Mouse (Mus musculus) neural tube, embryonic 14.5 days (tissue): ENCODE data around the gene Odf3l1. TPM values are rescaled to one million over a fixed set of nuclear protein-coding genes. Genes with fewer than 3 reads are reported as not detected.
"Not testable (repeated sequence)": the region's sequence is repeated elsewhere in the genome, so short reads cannot be mapped to it uniquely, and the experiment has no call there.

Experiments
- ATAC-seq: fragments of 200-750 bp; cut with Nextera tagmentation; 2 replicates; pipeline ENCODE4 v1.8.0; 2017; ENCODE audit warnings: low read depth, mild to moderate bottlenecking, moderate TSS enrichment, moderate library complexity
- H3K27ac ChIP-seq: fragments of 300-500 bp; sonication (generic); 2 replicates; pipeline ENCODE4 v1.5.1; 2014; ENCODE audit warnings: low read depth, mild to moderate bottlenecking, control low read depth, low read length, moderate library complexity, mixed read lengths
- H3K27me3 ChIP-seq: fragments of 300-500 bp; sonication (generic); 2 replicates; pipeline ENCODE4 v1.6.1; 2014; ENCODE audit warnings: low read length; ENCODE audit not compliant: control insufficient read depth, insufficient read depth
- H3K36me3 ChIP-seq: fragments of 300-500 bp; sonication (generic); 2 replicates; pipeline ENCODE4 v1.6.1; 2014; ENCODE audit warnings: low read length, mixed read lengths; ENCODE audit not compliant: control insufficient read depth, insufficient read depth
- H3K4me1 ChIP-seq: fragments of 300-500 bp; sonication (generic); 2 replicates; pipeline ENCODE4 v1.6.1; 2014; ENCODE audit warnings: low read length; ENCODE audit not compliant: control insufficient read depth, insufficient read depth
- H3K4me2 ChIP-seq: fragments of 300-500 bp; sonication (generic); 2 replicates; pipeline ENCODE4 v1.6.1; 2014; ENCODE audit warnings: mild to moderate bottlenecking, low read depth, low read length, control low read depth
- H3K4me3 ChIP-seq: fragments of 300-500 bp; sonication (generic); 2 replicates; pipeline ENCODE4 v1.5.1; 2014; ENCODE audit warnings: low read depth, low read length, control low read depth, mixed read lengths
- H3K9ac ChIP-seq: fragments of 300-500 bp; sonication (generic); replicated peaks from 2 replicates; pipeline ENCODE4 v1.6.1; 2014; ENCODE audit warnings: low read depth, mild to moderate bottlenecking, control low read depth, low read length, mixed read lengths
- H3K9me3 ChIP-seq: fragments of 300-500 bp; sonication (generic); 2 replicates; pipeline ENCODE4 v1.6.1; 2016; ENCODE audit warnings: low read length; ENCODE audit not compliant: control insufficient read depth
- whole genome bisulfite sequencing: fragments of 180-500 bp; shearing (Covaris S2); extraction: QIAGEN DNeasy Blood & Tissue Kit; methylation state at CpG from one replicate; pipeline ENCODE4 v1.1.7; 2014; 5-methylcytosine and 5-hydroxymethylcytosine counted together
- polyA plus RNA-seq: library from polyadenylated mRNA; unstranded; fragments of >200 nt; fragmentation: Nextera tagmentation; extraction: Ambion mirVana; gene quantifications from 2 replicates; pipeline ENCODE4 v1.2.1, GENCODE M21; 2014

Odf3l1 gene
- polyA plus RNA-seq, result 0.32 TPM in 1 of 2 replicates, not detected in the other

DNA sequence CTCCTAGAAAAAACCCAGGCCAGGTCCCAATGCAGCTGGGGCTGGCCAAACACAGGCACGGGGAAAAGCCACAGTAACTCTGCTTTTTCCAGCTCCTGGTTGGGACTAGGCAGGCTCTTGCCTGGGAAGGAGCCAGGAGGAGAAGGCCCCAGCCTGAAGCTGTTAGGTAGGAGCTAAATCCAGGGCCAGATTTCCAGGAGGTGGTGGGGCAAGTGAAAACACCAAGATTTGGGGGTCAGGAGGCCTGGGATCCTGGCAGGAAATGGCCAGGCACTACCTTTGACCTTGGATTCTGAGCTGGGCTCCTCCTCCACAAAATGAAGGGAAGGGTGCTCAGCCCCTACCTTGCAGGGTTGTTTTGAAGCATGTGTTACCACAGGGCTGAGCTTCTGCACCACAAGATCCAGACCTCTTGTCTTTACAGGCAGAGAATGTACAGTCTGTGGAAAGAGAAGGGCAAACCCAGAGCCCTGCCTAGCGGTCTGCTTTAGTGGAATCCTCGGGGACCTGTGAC lies at the start of gene Odf3l1:
Gene Odf3l1, minus strand, starts transcription at position 464 of the 514 bp plus-strand sequence.
- H3K27me3 ChIP-seq, result peaks cover 5% of the 10 kb centered on the region
- H3K4me2 ChIP-seq, result peak within 1 kb of the TSS; percentile 30
- no peaks in the 10 kb centered on the region for H3K36me3 ChIP-seq
- 0 out of 2 replicates have a peak, but pooled peaks cover 3% of the 10 kb centered on the region for H3K4me1 ChIP-seq
- H3K4me3 ChIP-seq, result peak within 1 kb of the TSS; percentile 4; the same call in 1 of the 2 replicates
- no peak within 1 kb of the TSS for H3K27ac ChIP-seq
- no peak within 1 kb of the TSS for H3K9ac ChIP-seq
- H3K9me3 ChIP-seq, result no peaks in the 10 kb centered on the region
- 21% methylated on average over 3 of the region's 3 CpGs for WGBS
- ATAC-seq, result no peak

DNA sequence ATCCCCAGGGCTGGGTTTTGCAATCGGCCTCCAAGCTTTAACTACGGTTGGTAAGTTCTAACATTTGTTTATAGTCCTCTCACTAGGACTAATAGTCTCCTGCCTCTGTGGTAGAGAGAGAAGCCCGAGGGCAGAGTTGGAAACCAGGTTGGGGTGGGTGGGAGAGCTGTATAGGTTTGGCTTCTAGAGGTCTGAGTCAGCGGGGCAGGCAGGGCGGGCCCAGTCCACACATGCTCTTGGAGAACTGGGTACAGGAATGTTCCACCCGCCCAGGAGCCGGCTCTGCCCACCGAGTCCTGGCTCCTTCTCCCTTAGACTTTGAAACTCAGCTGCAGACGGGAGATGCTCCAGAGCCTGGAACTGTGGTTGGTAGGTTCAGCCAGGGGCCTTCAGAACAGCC lies 49.5 kb upstream of the Odf3l1 start:
- H3K9ac ChIP-seq, result no peak overlapping the region
- WGBS, result 94% methylated on average over 9 of the region's 9 CpGs
- ATAC-seq, result no peak

DNA sequence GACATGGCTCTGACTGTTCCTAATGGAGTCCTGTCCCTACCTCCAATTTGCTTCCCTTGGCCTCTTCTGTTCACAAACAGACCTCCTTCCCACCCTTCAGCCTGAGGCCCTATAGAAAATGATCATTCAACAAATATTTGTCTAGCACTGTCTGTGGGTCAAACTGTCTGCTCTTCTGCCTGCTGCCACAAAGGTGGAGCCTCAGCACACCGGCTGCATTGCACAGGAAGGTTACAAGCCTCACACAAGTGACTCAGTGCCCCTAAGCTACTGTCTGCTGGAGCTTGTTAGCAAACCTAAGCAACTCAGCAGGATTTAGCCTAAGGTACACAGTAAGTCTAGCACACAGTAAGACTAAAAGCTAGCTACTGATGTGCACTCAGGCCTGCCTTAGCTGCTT lies 46.5 kb upstream of the Odf3l1 start:
- WGBS, result 75% methylated on average over 1 of the region's 1 CpGs
- Histone ChIP-seq H3K9ac (no peak overlapping the region), H3K27ac (no peak overlapping the region), H3K4me3 (no peak overlapping the region), H3K36me3 (no peaks in the 10 kb centered on the region), H3K4me2 (no peak overlapping the region), H3K9me3 (no peaks in the 10 kb centered on the region), H3K27me3 (no peaks in the 10 kb centered on the region), H3K4me1 (no peaks in the 10 kb centered on the region)
- ATAC-seq, result no peak

More for the DNA sequence above, 49.5 kb upstream of the Odf3l1 start:
- H3K9me3 ChIP-seq, result no peaks in the 10 kb centered on the region
- H3K4me2 ChIP-seq, result no peak overlapping the region
- H3K36me3 ChIP-seq, result no peaks in the 10 kb centered on the region
- H3K4me3 ChIP-seq, result no peak overlapping the region
- H3K4me1 ChIP-seq, result no peaks in the 10 kb centered on the region
- no peak overlapping the region for H3K27ac ChIP-seq
- H3K27me3 ChIP-seq, result no peaks in the 10 kb centered on the region

DNA sequence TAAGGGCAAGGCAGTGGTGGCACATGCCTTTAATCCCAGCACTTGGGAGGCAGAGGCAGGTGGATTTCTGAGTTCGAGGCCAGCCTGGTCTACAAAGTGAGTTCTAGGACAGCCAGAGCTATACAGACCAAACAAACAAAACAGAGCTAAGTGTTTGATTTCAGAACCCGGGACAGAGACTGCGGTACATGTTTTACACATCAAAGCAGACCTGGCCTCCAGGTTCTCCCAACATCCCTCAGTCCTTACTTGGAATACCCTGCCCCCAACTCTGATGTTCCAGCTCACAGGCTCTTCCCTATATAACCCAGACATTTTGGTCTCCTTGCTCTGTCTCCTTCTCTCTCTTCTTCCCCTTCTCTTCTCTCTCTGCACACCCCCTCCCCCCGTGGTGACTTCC lies 45.5 kb upstream of the Odf3l1 start:
- H3K9ac ChIP-seq, H3K36me3 ChIP-seq, H3K4me1 ChIP-seq, H3K4me2 ChIP-seq, H3K27ac ChIP-seq, ATAC-seq, H3K27me3 ChIP-seq, H3K9me3 ChIP-seq, H3K4me3 ChIP-seq: not testable (repeated sequence)
- WGBS, result 45% methylated on average over 4 of the region's 4 CpGs

DNA sequence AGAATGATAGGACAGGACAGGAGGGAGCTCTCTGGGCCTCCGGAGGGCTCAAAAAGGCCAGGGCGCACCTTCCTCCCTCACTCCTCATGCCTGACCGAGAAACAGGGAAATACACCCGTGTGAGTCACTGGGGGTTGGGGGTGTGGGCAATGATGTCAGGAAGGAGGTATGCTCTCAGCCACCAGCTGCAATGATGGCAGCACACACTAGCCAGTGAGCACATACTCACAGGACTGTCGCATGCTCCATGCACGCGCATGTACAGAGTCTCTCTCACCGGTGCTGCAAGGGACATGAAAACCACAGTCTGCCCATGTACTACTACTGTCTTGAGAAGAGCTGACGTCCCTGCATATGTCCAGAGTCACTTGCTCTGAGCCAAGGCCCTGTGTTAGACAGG lies 43.1 kb upstream of the Odf3l1 start:
- Histone ChIP-seq H3K9ac (no peak overlapping the region), H3K27ac (no peak overlapping the region), H3K4me3 (no peak overlapping the region), H3K4me1 (no peaks in the 10 kb centered on the region), H3K4me2 (no peak overlapping the region), H3K9me3 (no peaks in the 10 kb centered on the region), H3K36me3 (no peaks in the 10 kb centered on the region), H3K27me3 (no peaks in the 10 kb centered on the region)
- WGBS, result 91% methylated on average over 9 of the region's 9 CpGs
- no peak for ATAC-seq

DNA sequence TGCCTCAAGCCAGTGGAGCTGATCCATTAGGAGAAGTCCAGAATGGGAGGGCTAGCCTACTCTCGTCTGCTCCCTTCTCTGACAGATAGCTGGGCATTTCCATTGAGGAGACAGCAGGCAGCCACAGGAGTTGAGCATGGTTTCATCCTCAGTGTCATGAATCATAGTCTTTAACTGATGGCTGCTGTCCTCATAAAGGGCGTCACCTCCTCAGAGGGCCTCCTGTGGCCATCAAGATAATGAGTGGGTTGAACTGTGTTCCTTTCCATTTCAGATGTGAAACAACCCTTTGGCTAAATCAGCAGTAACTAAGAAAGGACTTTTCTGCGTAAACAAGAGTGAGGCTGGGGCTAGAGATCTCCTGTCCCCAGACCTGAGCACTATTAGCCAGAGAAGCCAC lies 39.2 kb upstream of the Odf3l1 start:
- H3K4me2 ChIP-seq, result no peak overlapping the region
- 87% methylated on average over 3 of the region's 3 CpGs for WGBS
- no peaks in the 10 kb centered on the region for H3K27me3 ChIP-seq
- no peak overlapping the region for H3K27ac ChIP-seq
- no peaks in the 10 kb centered on the region for H3K9me3 ChIP-seq
- no peak for ATAC-seq
- H3K9ac ChIP-seq, result no peak overlapping the region
- no peaks in the 10 kb centered on the region for H3K4me1 ChIP-seq
- H3K4me3 ChIP-seq, result no peak overlapping the region
- no peaks in the 10 kb centered on the region for H3K36me3 ChIP-seq

DNA sequence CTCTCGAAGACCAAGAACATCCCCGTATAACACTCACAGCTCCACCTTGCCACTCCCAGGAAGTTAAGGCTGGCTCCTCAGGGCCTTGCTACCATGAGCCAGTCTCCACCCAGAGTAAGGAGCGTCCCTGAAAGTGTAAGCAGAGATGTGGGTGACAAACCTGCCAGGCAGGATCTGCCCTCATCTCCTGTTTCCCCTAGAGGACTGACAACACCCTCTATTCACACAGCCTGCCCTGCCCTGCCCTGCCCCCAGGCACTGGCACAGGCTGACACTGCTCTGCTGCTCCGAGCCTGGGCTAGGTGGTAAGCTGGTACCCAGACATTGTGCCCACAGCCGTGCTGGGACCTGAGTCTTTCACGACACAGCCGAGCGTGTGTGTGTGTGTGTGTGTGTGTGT lies 36.7 kb upstream of the Odf3l1 start:
- Histone ChIP-seq H3K36me3 (no peaks in the 10 kb centered on the region), H3K4me3 (no peak overlapping the region), H3K4me2 (no peak overlapping the region), H3K4me1 (no peaks in the 10 kb centered on the region), H3K27me3 (no peaks in the 10 kb centered on the region), H3K9ac (no peak overlapping the region), H3K27ac (no peak overlapping the region), H3K9me3 (no peaks in the 10 kb centered on the region)
- 71% methylated on average over 8 of the region's 8 CpGs for WGBS
- no peak for ATAC-seq

DNA sequence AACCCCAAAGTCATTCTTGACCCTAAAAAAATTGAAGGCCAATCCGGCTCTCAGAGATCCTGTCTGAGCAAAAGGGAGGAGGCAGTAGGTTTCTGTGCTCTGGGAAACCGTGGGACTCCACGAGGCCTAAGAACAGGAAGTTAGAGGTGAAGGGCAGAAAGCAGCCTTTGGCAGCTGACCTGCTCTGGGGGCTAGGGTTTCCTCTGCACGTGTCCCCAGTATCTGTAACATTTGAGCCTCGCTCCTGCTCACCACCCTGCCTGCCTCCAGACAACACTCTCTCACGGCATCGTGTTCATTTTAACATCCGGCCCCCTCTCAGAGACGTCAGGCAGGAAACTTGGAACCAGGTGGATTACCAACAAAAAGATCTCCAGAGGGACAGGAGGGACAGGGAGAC lies 36.1 kb upstream of the Odf3l1 start:
- no peak overlapping the region for H3K27ac ChIP-seq
- no peaks in the 10 kb centered on the region for H3K4me1 ChIP-seq
- no peak overlapping the region for H3K9ac ChIP-seq
- no peak for ATAC-seq
- no peaks in the 10 kb centered on the region for H3K27me3 ChIP-seq
- no peak overlapping the region for H3K4me2 ChIP-seq
- H3K9me3 ChIP-seq, result no peaks in the 10 kb centered on the region
- H3K4me3 ChIP-seq, result no peak overlapping the region
- 60% methylated on average over 9 of the region's 9 CpGs for WGBS
- H3K36me3 ChIP-seq, result no peaks in the 10 kb centered on the region

DNA sequence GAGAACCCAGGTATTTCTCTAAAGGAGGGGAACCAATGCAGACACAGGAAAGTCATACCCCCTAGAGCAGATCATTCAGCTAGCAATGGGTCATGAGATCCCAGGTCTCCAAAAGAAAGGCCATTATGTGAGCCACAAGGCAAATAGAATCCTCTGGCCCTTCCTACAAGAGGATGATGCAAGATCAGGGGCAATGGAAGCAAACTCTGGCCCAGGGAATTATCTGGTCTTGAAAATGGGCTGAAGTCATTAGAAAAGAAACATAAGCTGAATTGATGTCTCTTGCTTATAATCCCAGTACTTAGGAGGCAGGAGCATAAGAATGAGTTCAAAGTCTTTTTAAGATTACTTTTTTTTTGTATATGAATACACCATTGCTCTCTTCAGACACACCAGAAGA lies 35.6 kb upstream of the Odf3l1 start:
- Histone ChIP-seq H3K27me3 (no peaks in the 10 kb centered on the region), H3K27ac (no peak overlapping the region), H3K4me3 (no peak overlapping the region), H3K9ac (no peak overlapping the region), H3K9me3 (no peaks in the 10 kb centered on the region), H3K4me1 (no peaks in the 10 kb centered on the region), H3K4me2 (no peak overlapping the region), H3K36me3 (no peaks in the 10 kb centered on the region)
- ATAC-seq, result no peak
